Mouse (Mus musculus): ENCODE measurements around the gene Arhgap19.

DNA sequence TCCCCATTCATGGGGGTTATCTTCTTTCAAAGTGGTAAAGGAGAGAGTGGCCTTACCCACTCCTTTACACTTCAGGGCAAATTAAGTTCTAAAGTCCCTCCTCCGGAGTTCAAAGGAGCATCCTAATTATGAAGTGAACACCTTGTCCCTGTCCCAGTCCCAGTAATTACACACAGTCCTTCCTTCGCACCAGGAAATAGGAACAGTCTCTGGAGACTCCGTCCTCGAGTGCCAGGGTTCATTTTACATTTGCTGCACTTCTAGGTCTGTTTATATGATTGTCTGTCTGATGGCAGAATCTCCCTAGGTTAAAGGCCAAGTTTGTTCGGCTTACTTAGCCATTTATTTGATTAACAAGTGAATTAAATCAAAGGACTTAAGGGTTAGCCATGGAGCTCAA lies 14.6 kb upstream of the Arhgap19 start:
- TF ChIP-seq CTCF (IDR thresholded peaks at IDR 0.05; ENCODE audit: low read depth) = no peak
- no peak for TF ChIP-seq EP300 (IDR thresholded peaks at IDR 0.05; ENCODE audit: low read depth)
